Mouse (Mus musculus) adrenal gland, postnatal 25 days (tissue): ENCODE measurements around the gene Ppp2r5b. TPM values are rescaled to one million over a fixed set of nuclear protein-coding genes. Genes with fewer than 3 reads are reported as not detected.

Source experiments
- DNase-seq: peaks from one replicate; pipeline ENCODE4 v3.0.0; 2021; ENCODE audit warnings: mixed read lengths
- long read RNA-seq: library from polyadenylated mRNA; stranded (forward); transcript quantifications from one replicate; pipeline ENCODE4 v2.0.0, GENCODE M21; 2021
- total RNA-seq: library from RNA; stranded (reverse); gene quantifications from 2 replicates; pipeline ENCODE4 v1.2.3, GENCODE M21; 2021

Gene Ppp2r5b
- total RNA-seq: 95.5 and 103 TPM in 2 replicates
- long read RNA-seq, transcript Ppp2r5b-201 (14 exons, 2,742 nt): major isoform, 22 of 50 reads
- long read RNA-seq, partial matches to known transcripts: 13 of 50 reads
- long read RNA-seq, other reads (novel, unspliced or antisense): 15 of 50 reads

GRCm38 (mm10) chr19:6235084-6236052 lies at the start of gene Ppp2r5b:
Gene Ppp2r5b (minus strand): TSS chr19:6235872.
- peak; percentile 93 for DNase-seq

- DNase-seq: no peak
Measured at GRCm38 (mm10) chr19:6285226-6285625, 49.6 kb upstream of the Ppp2r5b start.

DNA sequence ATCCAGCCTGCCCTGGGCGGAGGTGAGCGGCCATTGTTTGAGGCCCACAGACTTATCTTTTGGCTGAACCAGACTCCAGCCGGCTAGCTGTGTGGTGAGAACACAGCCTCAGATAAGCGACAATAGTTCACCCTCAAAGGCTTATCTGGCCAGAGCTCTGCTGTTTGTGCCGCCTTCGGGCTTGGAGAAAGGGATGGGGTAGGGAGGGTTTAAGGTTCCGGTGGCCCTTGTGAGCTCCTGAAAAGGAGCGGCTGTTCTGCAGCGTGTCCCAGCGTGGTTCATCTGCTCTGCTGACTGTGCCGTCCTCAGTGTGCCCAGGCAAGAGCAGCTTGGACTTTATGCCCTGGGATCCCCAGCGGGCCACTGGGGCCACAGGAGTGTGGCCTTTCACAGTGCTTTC lies 48.8 kb upstream of the Ppp2r5b start:
- DNase-seq: no peak

DNA sequence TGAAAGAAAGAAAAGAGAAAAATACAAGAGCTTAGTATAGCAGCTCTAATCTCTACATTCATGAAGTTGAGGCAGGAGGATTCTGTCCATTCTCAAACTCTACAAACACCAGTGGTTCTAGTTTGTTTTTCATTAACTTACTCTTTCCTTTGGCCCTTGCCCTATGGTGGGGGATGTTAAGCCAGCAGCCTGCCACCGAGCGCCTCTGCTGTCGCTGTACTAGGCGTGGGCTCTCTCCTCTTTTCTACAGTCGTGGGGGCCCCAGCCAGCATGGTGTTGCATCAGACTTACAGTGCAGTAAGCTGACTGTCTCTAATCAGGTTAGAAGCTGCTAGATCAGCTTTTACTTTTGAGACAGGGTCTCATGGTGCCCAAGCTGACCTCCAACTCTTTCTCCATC lies 47.3 kb upstream of the Ppp2r5b start:
- no peak for DNase-seq

- DNase-seq: no peak
Measured at GRCm38 (mm10) chr19:6281122-6282020, 45.7 kb upstream of the Ppp2r5b start.

- no peak for DNase-seq
Measured at GRCm38 (mm10) chr19:6280554-6280953, 44.9 kb upstream of the Ppp2r5b start.

GRCm38 (mm10) chr19:6279481-6280144 lies 43.9 kb upstream of the Ppp2r5b start:
- DNase-seq: no peak

- no peak for DNase-seq
Measured at GRCm38 (mm10) chr19:6278439-6279073, 42.9 kb upstream of the Ppp2r5b start.

DNA sequence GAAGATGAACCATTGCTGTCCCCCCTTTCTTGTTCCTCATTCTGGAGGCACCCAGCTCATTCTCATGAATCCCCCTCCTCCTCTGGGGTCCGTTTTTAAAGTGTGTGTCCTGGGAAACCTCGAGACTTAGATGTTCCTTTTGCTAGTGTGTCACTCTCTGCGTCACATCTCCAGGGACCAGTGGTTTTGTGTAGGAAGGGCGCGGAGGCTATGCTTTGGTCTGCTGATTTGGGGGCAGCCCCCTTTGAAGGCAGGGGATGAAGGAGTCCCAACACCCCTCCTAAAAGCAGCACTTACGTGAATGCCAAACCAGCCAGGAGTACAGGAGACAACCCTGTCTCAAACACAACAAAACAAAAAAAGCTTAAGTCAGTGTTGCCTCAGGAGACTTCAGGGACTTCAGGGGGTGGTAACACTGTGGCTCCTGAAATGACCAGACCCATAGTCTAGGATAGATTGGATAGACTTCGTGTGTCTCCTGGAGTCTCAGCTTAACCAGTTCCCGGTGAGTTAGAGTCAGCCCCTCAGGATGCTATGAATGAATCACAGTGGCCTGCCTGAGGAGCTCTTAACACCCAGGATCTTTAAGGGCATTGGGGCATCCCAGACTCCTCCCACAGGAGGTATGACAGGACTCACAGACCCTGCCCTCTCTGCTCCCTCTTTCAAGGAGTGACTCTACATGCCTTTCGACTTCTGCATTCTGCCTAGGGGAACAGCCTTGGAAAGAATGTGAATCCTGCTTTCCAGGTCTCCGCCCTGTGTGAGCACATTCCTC lies 42.2 kb upstream of the Ppp2r5b start:
- peak; percentile 67 for DNase-seq

GRCm38 (mm10) chr19:6276426-6277421 lies 41.1 kb upstream of the Ppp2r5b start, which contains the start of gene Ehd1:
Gene Ehd1 (plus strand): TSS chr19:6276725.
- peak; percentile 97 for DNase-seq

DNA sequence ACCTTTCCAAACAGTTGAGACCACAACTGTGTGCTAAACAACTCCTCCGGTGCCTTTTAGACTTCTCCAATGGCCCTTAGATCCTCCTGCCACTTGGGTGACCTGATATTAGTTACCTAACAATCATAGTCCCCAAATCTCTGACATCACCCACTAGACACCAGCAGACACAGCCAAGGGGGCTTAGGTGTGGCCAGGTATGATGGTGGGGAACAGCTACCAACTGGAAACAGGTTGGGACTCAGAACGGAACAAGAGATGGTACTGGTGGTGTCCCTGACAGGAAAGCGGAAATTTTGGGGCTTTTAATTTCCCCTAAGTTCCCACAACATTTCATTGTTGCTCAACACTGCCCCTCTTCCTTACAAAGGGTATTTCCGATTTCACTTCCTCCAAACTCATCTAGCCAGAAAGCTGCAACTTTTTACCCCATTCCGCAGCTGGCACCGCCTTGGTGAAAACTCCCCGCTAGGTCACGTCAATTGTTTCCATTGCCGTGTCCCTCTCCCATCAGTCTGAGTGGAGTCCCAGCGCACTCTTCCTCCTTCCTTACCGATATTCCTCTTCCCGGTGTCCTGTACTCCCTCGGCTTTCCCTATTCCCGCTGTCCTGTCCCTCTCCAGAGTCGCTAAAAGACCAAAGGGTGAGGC lies 40.2 kb upstream of the Ppp2r5b start:
- no peak for DNase-seq

- DNase-seq: no peak
Measured at GRCm38 (mm10) chr19:6273998-6274608, 38.4 kb upstream of the Ppp2r5b start.

GRCm38 (mm10) chr19:6273592-6273991 lies 37.9 kb upstream of the Ppp2r5b start:
- no peak for DNase-seq

DNA sequence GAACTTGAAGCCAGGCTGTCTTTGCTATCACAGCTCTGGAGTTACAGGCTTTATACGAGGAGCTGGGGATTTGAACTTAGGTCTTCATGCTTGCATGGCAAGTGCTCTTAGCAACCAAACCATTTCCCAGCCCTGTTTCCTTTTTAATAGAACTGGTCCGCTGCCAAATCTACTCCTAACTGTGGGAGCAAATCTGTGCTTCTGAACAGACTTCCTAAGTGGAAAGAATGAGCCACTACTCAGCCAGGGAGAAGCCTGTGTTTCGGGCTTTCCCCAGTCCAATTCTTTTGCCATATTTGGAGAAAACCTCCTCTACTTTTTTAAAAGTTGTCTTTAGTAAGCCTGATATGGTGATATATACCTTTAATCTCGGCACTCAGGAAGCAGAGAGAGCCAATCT lies 37.1 kb upstream of the Ppp2r5b start:
- no peak for DNase-seq

DNA sequence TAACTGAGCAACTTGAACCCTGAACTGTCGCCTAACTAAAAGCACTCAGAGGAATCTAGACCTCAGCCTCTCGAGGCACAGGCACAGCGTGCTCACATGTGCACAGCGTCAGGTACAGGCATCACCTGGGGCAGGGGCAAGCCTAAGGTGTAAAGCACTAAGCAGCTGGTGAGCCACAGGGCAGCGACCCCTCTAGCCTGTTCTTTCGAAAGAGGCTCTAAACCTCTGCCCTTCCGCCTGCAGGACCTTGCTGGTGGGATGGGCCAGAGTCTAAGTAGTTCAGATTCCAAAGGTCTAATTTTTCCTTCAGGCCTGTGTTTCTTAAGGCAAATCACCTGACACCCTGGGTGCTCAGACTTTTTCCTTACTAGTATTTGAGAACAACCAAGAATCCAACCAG lies 36.4 kb upstream of the Ppp2r5b start:
- DNase-seq: no peak

DNA sequence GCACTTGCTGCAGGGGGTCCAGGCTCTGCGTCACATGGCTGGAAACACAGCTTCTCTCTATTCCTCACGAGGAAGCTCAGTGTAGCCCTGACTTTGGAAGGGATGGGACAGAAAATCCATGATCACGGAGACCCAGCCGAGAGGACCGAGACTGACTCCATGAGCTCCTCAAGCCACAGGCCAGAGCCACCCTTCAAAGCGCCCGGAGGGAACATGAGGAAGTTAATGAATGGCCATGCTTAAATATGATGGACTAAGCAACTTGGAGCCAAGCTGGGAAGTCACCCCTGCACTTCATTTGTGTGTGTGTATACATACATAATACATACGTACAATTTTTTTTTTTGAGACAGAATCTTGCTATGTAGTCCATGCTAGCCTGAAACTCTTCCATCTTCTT lies 35.5 kb upstream of the Ppp2r5b start:
- no peak for DNase-seq

DNA sequence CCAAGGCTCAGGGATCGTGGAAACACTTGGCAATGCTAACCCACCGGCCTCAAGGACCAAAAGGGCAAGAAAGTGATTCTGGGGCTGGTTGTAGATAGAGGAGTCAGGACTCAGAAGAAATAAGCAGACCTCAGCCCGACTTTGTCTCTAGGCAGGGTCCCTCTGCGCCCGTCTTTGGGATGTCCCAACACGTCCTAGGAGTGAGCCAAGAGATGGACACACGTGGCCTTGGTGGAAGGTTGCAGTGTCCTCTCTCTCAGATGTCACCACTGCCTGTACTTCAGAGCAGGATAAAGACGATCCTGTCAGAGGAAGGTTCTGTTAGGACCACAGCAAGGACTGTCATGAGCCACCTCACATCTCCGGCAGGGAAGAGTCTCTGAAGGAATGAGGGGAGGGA lies 35.0 kb upstream of the Ppp2r5b start:
- no peak for DNase-seq

DNA sequence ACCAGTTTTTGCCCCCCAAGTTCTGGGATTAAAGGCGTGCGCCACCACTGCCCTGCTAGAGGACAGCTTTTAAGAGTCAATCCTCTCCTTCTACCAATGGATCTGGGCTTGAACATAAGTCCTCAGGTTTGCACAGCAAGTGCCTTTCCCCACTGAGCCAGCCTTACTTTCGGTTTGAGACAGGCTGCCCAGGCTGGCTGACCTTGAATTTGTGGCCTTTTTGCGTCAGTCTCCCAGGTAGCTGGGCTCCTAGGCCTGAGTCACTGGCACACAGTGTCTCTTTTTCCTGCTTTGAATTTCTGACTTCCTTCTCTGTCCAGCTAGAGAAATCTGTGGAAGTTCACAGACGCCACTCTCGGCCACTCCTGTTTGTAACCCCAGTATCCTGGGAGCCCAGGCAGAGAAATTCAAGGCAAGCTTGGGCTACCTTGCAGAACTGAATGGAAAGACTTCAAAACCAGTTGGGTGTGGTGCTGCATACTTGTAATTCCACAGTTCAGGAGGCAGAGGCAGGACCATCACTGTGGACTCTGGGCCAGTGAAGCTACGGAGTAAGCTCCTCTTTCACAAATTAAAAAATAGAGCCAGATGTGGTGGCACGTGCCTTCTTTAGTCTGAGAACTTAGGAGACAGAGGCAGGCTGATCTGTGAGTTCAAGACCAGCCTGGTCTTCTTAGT lies 34.3 kb upstream of the Ppp2r5b start:
- peak; percentile 44 for DNase-seq
